Mouse (Mus musculus) stomach, postnatal 0 days (tissue): ENCODE results near the gene Adgre1. TPM values are rescaled to one million over a fixed set of nuclear protein-coding genes. Genes with fewer than 3 reads are reported as not detected.

Source experiments
- ATAC-seq: fragments of 200-750 bp; cut with Nextera tagmentation; 2 replicates; pipeline ENCODE4 v1.8.0; 2017; ENCODE audit not compliant: low FRiP score, low TSS enrichment
- DNase-seq: peaks from one replicate; pipeline ENCODE4 v3.0.0-alpha.2; 2016; ENCODE audit warnings: low spot score
- H3K27ac ChIP-seq: fragments of 300-500 bp; sonication (generic); replicated peaks from 2 replicates; pipeline ENCODE4 v1.5.1; 2014; ENCODE audit warnings: mild to moderate bottlenecking, control low read depth
- H3K27me3 ChIP-seq: fragments of 300-500 bp; sonication (generic); 2 replicates; pipeline ENCODE4 v1.6.1; 2014; ENCODE audit warnings: low read length; ENCODE audit not compliant: control insufficient read depth, insufficient read depth
- H3K36me3 ChIP-seq: fragments of 300-500 bp; sonication (generic); 2 replicates; pipeline ENCODE4 v1.6.1; 2014; ENCODE audit warnings: low read length, mixed read lengths; ENCODE audit not compliant: control insufficient read depth, insufficient read depth
- H3K4me1 ChIP-seq: fragments of 300-500 bp; sonication (generic); replicated peaks from 2 replicates; pipeline ENCODE4 v1.6.1; 2014; ENCODE audit warnings: antibody characterized with exemption; ENCODE audit not compliant: control insufficient read depth, insufficient read depth
- H3K4me2 ChIP-seq: fragments of 300-500 bp; sonication (generic); replicated peaks from 2 replicates; pipeline ENCODE4 v1.6.1; 2014; ENCODE audit warnings: low read depth, mild to moderate bottlenecking, control low read depth, moderate library complexity
- H3K4me3 ChIP-seq: fragments of 300-500 bp; sonication (generic); 2 replicates; pipeline ENCODE4 v1.5.1; 2014; ENCODE audit warnings: low read depth, low read length, control low read depth
- H3K9ac ChIP-seq: fragments of 300-500 bp; sonication (generic); 2 replicates; pipeline ENCODE4 v1.6.1; 2014; ENCODE audit warnings: mild to moderate bottlenecking, low read length, control low read depth, mixed read lengths
- H3K9me3 ChIP-seq: fragments of 300-500 bp; sonication (generic); 2 replicates; pipeline ENCODE4 v1.6.1; 2016; ENCODE audit warnings: low read length; ENCODE audit not compliant: control insufficient read depth
- CTCF ChIP-seq: IDR thresholded peaks from 2 replicates; pipeline ENCODE4 v1.5.1; 2016; ENCODE audit warnings: antibody characterized with exemption, low read depth, mild to moderate bottlenecking, moderate library complexity
- EP300 ChIP-seq: optimal IDR thresholded peaks from 2 replicates; pipeline ENCODE3; 2016; ENCODE audit warnings: antibody characterized with exemption
- WGBS: fragments of 180-500 bp; shearing (Covaris S2); extraction: QIAGEN DNeasy Blood & Tissue Kit; methylation state at CpG from one replicate; pipeline ENCODE4 v1.1.7; 2014; 5-methylcytosine and 5-hydroxymethylcytosine counted together
- polyA plus RNA-seq: library from polyadenylated mRNA; unstranded; fragments of >200 nt; fragmentation: Nextera tagmentation; extraction: Ambion mirVana; gene quantifications from 2 replicates; pipeline ENCODE4 v1.2.1, GENCODE M21; 2015

The Adgre1 gene
- polyA plus RNA-seq, 1 experiment from 2014 or later, result 4.6 TPM

DNA sequence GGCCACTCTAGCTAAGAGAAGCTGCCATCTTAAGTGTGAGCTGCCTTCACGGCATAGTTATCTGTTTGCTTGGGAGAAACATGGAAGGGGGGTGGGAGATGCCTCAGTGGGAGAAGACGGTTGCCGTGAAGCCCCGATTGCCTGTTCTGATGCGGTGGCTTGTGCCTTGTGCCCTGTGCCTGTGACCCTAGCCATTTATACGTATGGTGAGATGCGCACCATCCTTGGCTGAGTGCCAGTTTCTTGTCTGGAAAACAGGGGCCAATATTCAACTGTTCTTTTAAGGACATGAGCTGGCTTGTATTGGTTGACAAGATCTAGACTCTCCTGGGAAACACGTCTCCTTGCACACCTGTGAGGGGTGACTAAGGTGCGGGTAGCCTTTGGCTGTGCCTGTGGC lies 7.4 kb upstream of the Adgre1 start:
- H3K4me3 ChIP-seq, result no peak overlapping the region
- H3K4me2 ChIP-seq, result no peak overlapping the region
- no peak overlapping the region for H3K9ac ChIP-seq
- no peak for TF ChIP-seq EP300
- TF ChIP-seq CTCF, result no peak
- WGBS, result 84% methylated on average over 9 of the region's 9 CpGs
- H3K27me3 ChIP-seq, result no peaks in the 10 kb centered on the region
- H3K36me3 ChIP-seq, result no peaks in the 10 kb centered on the region
- ATAC-seq, result no peak
- no peaks in the 10 kb centered on the region for H3K9me3 ChIP-seq
- no peak for DNase-seq
- no peak overlapping the region for H3K27ac ChIP-seq
- H3K4me1 ChIP-seq, result no peaks in the 10 kb centered on the region

DNA sequence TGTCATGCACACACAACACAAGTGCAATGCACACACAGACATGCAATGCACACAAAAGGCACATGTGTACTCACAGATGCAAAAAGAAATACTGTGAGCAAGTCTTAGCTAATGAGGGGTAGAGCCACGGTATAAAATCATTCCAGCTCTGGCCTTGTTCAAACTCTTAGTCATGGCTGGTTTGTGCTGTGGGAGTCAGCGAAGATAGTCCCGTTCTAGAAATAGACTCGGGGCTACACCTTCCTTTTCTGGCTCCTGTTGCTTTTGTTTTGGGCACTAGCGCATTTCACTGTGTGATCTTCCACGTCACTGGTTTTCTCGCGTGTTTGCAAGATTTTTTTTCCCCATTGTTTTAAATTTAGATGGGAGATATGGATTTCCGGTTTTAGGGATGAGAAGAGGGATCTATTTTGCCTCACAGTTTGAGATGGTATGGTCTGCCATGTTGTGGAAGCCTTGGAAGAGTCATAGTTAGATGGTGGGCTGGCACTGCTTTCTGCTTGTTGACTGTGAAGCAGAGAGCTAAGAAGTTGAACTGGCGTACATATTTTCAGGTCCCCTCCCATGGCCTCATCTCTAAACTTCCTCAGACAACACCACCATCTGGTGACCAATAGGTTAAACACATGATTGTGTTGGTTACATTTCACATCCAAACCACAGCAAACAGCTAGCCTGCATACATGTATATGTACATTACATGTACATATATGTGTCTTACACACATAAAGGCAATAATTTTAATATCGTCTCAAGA lies 1.2 kb downstream of the Adgre1 start:
- no peak for ATAC-seq

More for the DNA sequence above, 1.2 kb downstream of the Adgre1 start:
- DNase-seq, result no peak
- Histone ChIP-seq H3K4me1 (no peaks in the 10 kb centered on the region), H3K9me3 (no peaks in the 10 kb centered on the region), H3K9ac (no peak overlapping the region), H3K27ac (no peak overlapping the region), H3K36me3 (no peaks in the 10 kb centered on the region), H3K27me3 (no peaks in the 10 kb centered on the region), H3K4me3 (no peak overlapping the region), H3K4me2 (no peak overlapping the region)
- TF ChIP-seq EP300, result no peak
- TF ChIP-seq CTCF, result no peak
- 81% methylated on average over 11 of the region's 11 CpGs for WGBS

Other genes with a start within 250 kb of the Adgre1 start
- 0.11 TPM in 1 of 2 replicates, not detected in the other for gene Cd70, start 208.9 kb upstream of the Adgre1 start, polyA plus RNA-seq
- 0.05 TPM in 1 of 2 replicates, not detected in the other for gene Tnfsf14, start 164.5 kb upstream of the Adgre1 start, polyA plus RNA-seq
- 9.3 and 9.8 TPM in 2 replicates for gene C3, start 130.6 kb upstream of the Adgre1 start, polyA plus RNA-seq
- gene Gpr108, start 110.2 kb upstream of the Adgre1 start, polyA plus RNA-seq, result 48.0 and 52.4 TPM in 2 replicates
- gene Trip10, start 109.2 kb upstream of the Adgre1 start, polyA plus RNA-seq, result 27.5 and 29.9 TPM in 2 replicates
- gene Vav1, start 79.6 kb upstream of the Adgre1 start, polyA plus RNA-seq, result 1.4 and 1.6 TPM in 2 replicates
- 0.04 TPM in 1 of 2 replicates, not detected in the other for gene Vmn2r120, start 186.8 kb downstream of the Adgre1 start, polyA plus RNA-seq